In the genomic region with DNA sequence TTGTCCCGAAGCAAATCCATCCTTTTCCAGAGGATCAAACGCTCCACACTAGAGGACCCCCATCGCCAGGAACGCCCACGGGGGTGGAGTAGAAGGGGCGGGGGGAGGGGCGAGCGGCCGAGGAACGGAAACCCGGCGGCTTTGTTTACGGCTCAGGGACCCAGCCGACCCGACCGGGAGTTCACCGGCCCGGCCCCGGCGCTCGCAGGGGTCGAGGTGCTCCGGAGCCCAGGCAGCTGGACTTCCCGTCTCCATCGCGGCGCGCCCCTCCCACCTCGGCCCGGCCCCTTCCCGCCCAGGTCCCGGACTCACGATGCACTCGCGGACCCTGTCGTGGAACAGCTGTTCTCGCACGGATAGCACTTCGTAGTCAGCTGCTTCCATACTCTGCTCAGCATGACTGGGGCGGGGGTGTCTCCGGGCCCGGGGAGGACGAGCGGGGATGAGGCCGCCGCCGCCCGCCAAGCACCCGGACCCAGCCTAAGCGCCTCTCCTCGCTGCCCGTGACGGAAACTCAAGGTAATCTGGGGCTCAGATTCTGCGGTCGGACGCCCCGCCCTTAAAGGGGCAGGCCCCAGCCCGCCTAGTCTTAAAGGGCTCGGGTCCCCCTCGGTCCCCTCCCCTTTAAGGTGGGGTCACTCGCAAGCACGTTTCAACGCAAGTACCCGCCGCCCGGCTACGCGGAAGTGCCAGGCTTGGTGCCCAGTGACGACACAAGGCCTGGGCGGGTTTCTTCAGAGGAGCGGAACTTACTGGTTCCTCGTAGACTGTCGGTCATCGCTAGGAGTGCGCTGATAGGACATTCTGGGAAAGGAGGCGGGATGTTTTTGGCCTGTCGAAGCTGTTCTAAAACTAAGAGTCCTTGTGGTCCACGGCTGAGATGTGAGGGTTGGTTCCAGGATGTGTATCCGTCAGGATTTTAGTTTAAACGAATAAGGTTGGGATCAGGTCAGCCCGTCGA, we compare ENCODE assay signal across 8 mouse cellular contexts. TPM values are rescaled to one million over a fixed set of nuclear protein-coding genes. Genes with fewer than 3 reads are reported as not detected.
DNase-seq lines count a peak whose midpoint lies in the region; ATAC-seq lines count a peak whose summit lies in the region.

A gene (minus strand): TSS at position 694 of the 961 bp plus-strand sequence.

- no peaks in the 10 kb centered on the region for H3K36me3 ChIP-seq in lung, embryonic 16.5 days (ENCODE audit: control insufficient read depth, insufficient read depth, low read length)

- no peaks in the 10 kb centered on the region for H3K27me3 ChIP-seq in lung, embryonic 16.5 days (ENCODE audit: control insufficient read depth, insufficient read depth, low read depth, low read length)

- peak within 1 kb of the TSS; percentile 81 for H3K4me2 ChIP-seq in lung, embryonic 16.5 days (ENCODE audit: low read depth, low read length)

- WGBS in lung, embryonic 16.5 days, result under 1% methylated on average over 82 of the region's 82 CpGs

- H3K9ac ChIP-seq in lung, embryonic 16.5 days (ENCODE audit: low read length), result peak within 1 kb of the TSS; percentile 82

- H3K4me3 ChIP-seq in lung, embryonic 16.5 days (ENCODE audit: low read length), result peak within 1 kb of the TSS; percentile 80

- peaks cover 9% of the 10 kb centered on the region for H3K4me1 ChIP-seq in lung, embryonic 16.5 days (replicated peaks; ENCODE audit: control insufficient read depth, insufficient read depth, low read length)

- ATAC-seq in hematopoietic stem cell, adult 5-6 weeks (replicated peaks in 1 of 2; ENCODE audit: insufficient read depth in 1 of 2, low FRiP score in 2 of 2, low TSS enrichment in 1 of 2, low read depth in 1 of 2, poor library complexity in 2 of 2, severe bottlenecking in 2 of 2), result peak; percentile 98 to 99
- peak; percentile 98 for ATAC-seq in lung, embryonic 16.5 days (ENCODE audit: low read depth)

- H3K27ac ChIP-seq in lung, embryonic 16.5 days (ENCODE audit: low read length), result peak within 1 kb of the TSS; percentile 96

- no peaks in the 10 kb centered on the region for H3K9me3 ChIP-seq in lung, embryonic 16.5 days (ENCODE audit: control insufficient read depth, low read length)

- DNase-seq in MEL-GATA-1-ER (ENCODE audit: extremely low read depth, low read depth), result peak; percentile 100
- peak; percentile 98 for DNase-seq in cerebellum, adult 8-10 months
- peak; percentile 99 for DNase-seq in forelimb bud, embryonic 11.5 days (ENCODE audit: low read depth, low spot score)
- DNase-seq in layer of hippocampus, adult 9-10 months (ENCODE audit: low spot score), result peak; percentile 97
- peak; percentile 95 for DNase-seq in ovary, postnatal 10 days (ENCODE audit: low spot score)
- peak; percentile 96 to 100 for DNase-seq in thymus, postnatal 10 days (ENCODE audit: low spot score in 2 of 2)

RNA-seq across cellular contexts. Expression of the gene that starts here (rescaled TPM):
- total RNA-seq in hematopoietic stem cell, adult 5-6 weeks (2017), result 8.7 and 21.2 TPM in 2 replicates
- polyA plus RNA-seq in lung, embryonic 16.5 days (2015; fragmentation: Nextera tagmentation; extraction: Ambion mirVana), result 15.7 and 17.3 TPM in 2 replicates

Comparison
In these comparisons a context has a peak if more than half of its experiments do, and no peak if none do; other contexts are left out.
1. Peak in every context shown above with its lines: DNase-seq, ATAC-seq, H3K4me3 ChIP-seq and H3K27ac ChIP-seq.